Mouse (Mus musculus) bone marrow macrophage, adult 2 months (primary cell): Measurements from ENCODE around the gene Ece2.

Experiments
- CTCF ChIP-seq: IDR thresholded peaks from 2 replicates; pipeline ENCODE4 v1.5.1; 2012; ENCODE audit warnings: low read depth, mild to moderate bottlenecking, low read length, moderate library complexity
- POLR2A ChIP-seq: IDR thresholded peaks from 2 replicates; pipeline ENCODE4 v1.6.1; 2012; ENCODE audit warnings: mild to moderate bottlenecking, low read depth, low read length, borderline replicate concordance

DNA sequence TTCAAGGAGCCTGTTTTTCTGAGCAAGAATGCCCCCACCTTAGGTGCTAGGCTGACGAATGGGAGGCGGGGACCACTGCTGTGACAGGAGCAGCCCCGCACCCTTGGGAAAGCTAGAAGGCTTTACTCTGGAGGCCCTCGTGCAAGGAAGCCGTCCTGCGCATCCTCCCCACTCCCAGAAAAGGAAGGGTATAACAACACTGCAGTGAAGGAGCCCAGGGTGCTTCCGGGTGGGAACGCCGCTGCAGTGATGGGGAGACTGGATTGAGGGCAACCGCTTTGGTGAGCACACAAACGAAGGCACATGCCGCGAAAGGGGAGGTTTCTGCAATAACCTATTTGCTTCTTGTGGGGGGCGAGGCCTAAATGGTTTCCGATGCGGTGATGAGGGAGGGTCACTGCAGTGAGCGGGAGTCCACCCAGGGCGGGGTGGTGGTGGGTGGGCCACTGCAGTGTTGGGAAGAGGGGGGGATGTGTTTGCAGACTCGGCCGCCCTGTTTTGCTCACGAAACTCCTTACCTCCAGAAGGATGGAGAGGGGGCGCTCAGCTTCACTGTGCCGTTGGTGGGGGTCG lies 40.2 kb upstream of the Ece2 start, which contains the start of gene Vwa5b2:
- TF ChIP-seq POLR2A (no peak), CTCF (no peak)
